Mouse (Mus musculus) R1 (cell line): ENCODE results near the gene Rfc1.

Experiments used
- DNase-seq: peaks from one replicate; pipeline ENCODE4 v3.0.0-alpha.2; 2018; ENCODE audit warnings: low read depth, low spot score

The Rfc1 gene

GRCm38 (mm10) chr5:65335298-65336074, at the start of gene Rfc1:
TSS of gene Rfc1 (minus strand) at chr5:65335670.
- peak; percentile 98 for DNase-seq

GRCm38 (mm10) chr5:65374746-65375145, 39.3 kb upstream of the Rfc1 start:
- no peak for DNase-seq

GRCm38 (mm10) chr5:65371551-65371950, 36.1 kb upstream of the Rfc1 start:
- no peak for DNase-seq

- DNase-seq = no peak
Measured at GRCm38 (mm10) chr5:65367837-65368236, 32.4 kb upstream of the Rfc1 start.

GRCm38 (mm10) chr5:65357771-65358170, 22.3 kb upstream of the Rfc1 start:
- DNase-seq = no peak

GRCm38 (mm10) chr5:65356851-65357250, 21.4 kb upstream of the Rfc1 start:
- no peak for DNase-seq

- DNase-seq = peak; percentile 87
Measured at GRCm38 (mm10) chr5:65354985-65355384, 19.5 kb upstream of the Rfc1 start.

- DNase-seq = no peak
Measured at GRCm38 (mm10) chr5:65354097-65354496, 18.6 kb upstream of the Rfc1 start.

GRCm38 (mm10) chr5:65350508-65350907, 15.0 kb upstream of the Rfc1 start:
- no peak for DNase-seq

GRCm38 (mm10) chr5:65348168-65348567, 12.7 kb upstream of the Rfc1 start, which contains the start of gene Klb:
TSS of gene Klb (plus strand) at chr5:65348314.
- DNase-seq = no peak

- no peak for DNase-seq
Measured at GRCm38 (mm10) chr5:65340167-65340566, 4.7 kb upstream of the Rfc1 start.

GRCm38 (mm10) chr5:65338394-65338793, 2.9 kb upstream of the Rfc1 start:
- DNase-seq = peak; percentile 50

GRCm38 (mm10) chr5:65336075-65336355, 545 bp upstream of the Rfc1 start:
- peak; percentile 50 for DNase-seq

GRCm38 (mm10) chr5:65334788-65335187, 682 bp downstream of the Rfc1 start:
- no peak for DNase-seq

- no peak for DNase-seq
Measured at GRCm38 (mm10) chr5:65329971-65330370, 5.5 kb downstream of the Rfc1 start.

- no peak for DNase-seq
Measured at GRCm38 (mm10) chr5:65326212-65326611, 9.3 kb downstream of the Rfc1 start.

GRCm38 (mm10) chr5:65324758-65325355, 10.6 kb downstream of the Rfc1 start:
- DNase-seq = no peak

GRCm38 (mm10) chr5:65324271-65324670, 11.2 kb downstream of the Rfc1 start:
- no peak for DNase-seq

- peak; percentile 61 for DNase-seq
Measured at GRCm38 (mm10) chr5:65322165-65322564, 13.3 kb downstream of the Rfc1 start.

- DNase-seq = no peak
Measured at GRCm38 (mm10) chr5:65319176-65319575, 16.3 kb downstream of the Rfc1 start.

- no peak for DNase-seq
Measured at GRCm38 (mm10) chr5:65308866-65309265, 26.6 kb downstream of the Rfc1 start.

GRCm38 (mm10) chr5:65308208-65308607, 27.3 kb downstream of the Rfc1 start:
- DNase-seq = no peak

- DNase-seq = no peak
Measured at GRCm38 (mm10) chr5:65305516-65305915, 30.0 kb downstream of the Rfc1 start.
